Mouse (Mus musculus) CH12.LX (cell line): ENCODE measurements at regions not wholly inside any gene's neighbourhood (a gene's known extent, or its start where the extent isn't known, plus 50 kb on each side); places are given as distances from the start of the nearest gene placed in this dataset.

Experiments
- DNase-seq: peaks from one replicate; pipeline ENCODE4 v3.0.0-alpha.2; 2013; ENCODE audit errors: extremely low read depth
- H3K27ac ChIP-seq: 2 replicates; pipeline ENCODE4 v1.5.1; 2012; ENCODE audit warnings: low read depth, mild to moderate bottlenecking, control low read depth, moderate library complexity; ENCODE audit not compliant: insufficient read depth
- H3K27me3 ChIP-seq: replicated peaks from 2 replicates; pipeline ENCODE3; 2012; ENCODE audit warnings: inconsistent platforms
- H3K36me3 ChIP-seq, 2 experiments: replicated peaks in 1 of 2; 2 replicates each; pipeline versions ENCODE3 to v1.6.1; 2012; ENCODE audit warnings: inconsistent platforms in 1 of 2, low read length in 1 of 2, mild to moderate bottlenecking in 1 of 2, mixed read lengths in 1 of 2, moderate library complexity in 1 of 2; ENCODE audit not compliant: control insufficient read depth in 1 of 2, insufficient read depth in 1 of 2
- H3K4me1 ChIP-seq, 2 experiments: 2 replicates each; pipeline ENCODE4 v1.6.1; 2012; ENCODE audit warnings: inconsistent platforms in 1 of 2, moderate library complexity in 1 of 2; ENCODE audit not compliant: insufficient read depth in 2 of 2, control insufficient read depth in 1 of 2
- H3K4me2 ChIP-seq: 2 replicates; pipeline ENCODE4 v1.6.1; 2012; ENCODE audit warnings: low read depth, mild to moderate bottlenecking, control low read depth; ENCODE audit not compliant: poor library complexity, insufficient read depth, severe bottlenecking
- H3K4me3 ChIP-seq, 3 experiments: fragments of 150-350 bp in 1 of 3; sonication (generic) in 1 of 3; replicated peaks in 1 of 3; 2 replicates each; pipeline versions ENCODE3 to v1.5.1; 2011 to 2012; ENCODE audit warnings: low read depth in 2 of 3, low read length in 2 of 3, mild to moderate bottlenecking in 2 of 3, moderate library complexity in 2 of 3, control low read depth in 1 of 3, improper control_type of control experiment in 1 of 3, inconsistent platforms in 1 of 3, mixed read lengths in 1 of 3; ENCODE audit not compliant: poor library complexity in 1 of 3
- H3K79me2 ChIP-seq: replicated peaks from 2 replicates; pipeline ENCODE4 v1.6.1; 2012; ENCODE audit warnings: mild to moderate bottlenecking, moderate library complexity; ENCODE audit not compliant: control insufficient read depth, poor library complexity, insufficient read depth, severe bottlenecking; ENCODE audit errors: extremely low read depth
- H3K9ac ChIP-seq: 2 replicates; pipeline ENCODE4 v1.6.1; 2012; ENCODE audit warnings: low read depth, mild to moderate bottlenecking, control low read depth, moderate library complexity; ENCODE audit not compliant: insufficient read depth
- H3K9me3 ChIP-seq: replicated peaks from 2 replicates; pipeline ENCODE3; 2012; ENCODE audit warnings: low read length, inconsistent platforms, mixed read lengths
- CHD2 ChIP-seq: IDR thresholded peaks from 2 replicates; pipeline ENCODE4 v1.6.1; 2011; ENCODE audit warnings: low read length, improper control_type of control experiment
- CTCF ChIP-seq, 2 experiments: IDR thresholded peaks in 1 of 2; conservative IDR thresholded peaks in 1 of 2; 2 replicates each; pipeline ENCODE4 v1.5.1; 2011 to 2012; ENCODE audit warnings: low read depth in 2 of 2, low read length in 2 of 2, improper control_type of control experiment in 1 of 2, inconsistent platforms in 1 of 2, mild to moderate bottlenecking in 1 of 2, moderate library complexity in 1 of 2
- E2F4 ChIP-seq: IDR thresholded peaks from 2 replicates; pipeline ENCODE4 v1.6.1; 2011; ENCODE audit warnings: low read depth, low read length, improper control_type of control experiment; ENCODE audit not compliant: insufficient replicate concordance
- ELF1 ChIP-seq: IDR thresholded peaks from 2 replicates; pipeline ENCODE4 v1.6.1; 2014; ENCODE audit warnings: low read depth, mild to moderate bottlenecking, inconsistent platforms, low read length, improper control_type of control experiment
- EP300 ChIP-seq: IDR thresholded peaks from 2 replicates; pipeline ENCODE4 v1.6.1; 2011; ENCODE audit warnings: low read length, improper control_type of control experiment
- ETS1 ChIP-seq: conservative IDR thresholded peaks from 2 replicates; pipeline ENCODE4 v1.6.1; 2012; ENCODE audit warnings: low read depth, mild to moderate bottlenecking, inconsistent platforms, low read length, improper control_type of control experiment, moderate library complexity
- GABPA ChIP-seq: IDR thresholded peaks from 2 replicates; pipeline ENCODE4 v1.6.1; 2012; ENCODE audit warnings: low read depth, low read length, improper control_type of control experiment, inconsistent platforms; ENCODE audit not compliant: insufficient replicate concordance
- HCFC1 ChIP-seq: IDR thresholded peaks from 2 replicates; pipeline ENCODE4 v1.6.1; 2012; ENCODE audit warnings: low read depth, mild to moderate bottlenecking, inconsistent platforms, low read length, improper control_type of control experiment
- IRF4 ChIP-seq: IDR thresholded peaks from 2 replicates; pipeline ENCODE4 v1.6.1; 2014; ENCODE audit warnings: low read depth, mild to moderate bottlenecking, inconsistent platforms, low read length, improper control_type of control experiment
- JUND ChIP-seq: conservative IDR thresholded peaks from 2 replicates; pipeline ENCODE4 v1.6.1; 2011; ENCODE audit warnings: low read depth, low read length, improper control_type of control experiment
- KAT2A ChIP-seq: IDR thresholded peaks from 2 replicates; pipeline ENCODE4 v1.6.1; 2012; ENCODE audit warnings: low read length, improper control_type of control experiment, inconsistent platforms; ENCODE audit not compliant: insufficient replicate concordance
- MAX ChIP-seq: IDR thresholded peaks from 2 replicates; pipeline ENCODE4 v1.6.1; 2011; ENCODE audit warnings: low read length, improper control_type of control experiment
- MAZ ChIP-seq: IDR thresholded peaks from 2 replicates; pipeline ENCODE4 v1.6.1; 2012; ENCODE audit warnings: low read depth, mild to moderate bottlenecking, inconsistent platforms, low read length, improper control_type of control experiment, moderate library complexity
- MEF2A ChIP-seq: IDR thresholded peaks from 2 replicates; pipeline ENCODE4 v1.6.1; 2014; ENCODE audit warnings: low read depth, mild to moderate bottlenecking, inconsistent platforms, low read length, improper control_type of control experiment, borderline replicate concordance
- MXI1 ChIP-seq: IDR thresholded peaks from 2 replicates; pipeline ENCODE4 v1.6.1; 2011; ENCODE audit warnings: mild to moderate bottlenecking, low read depth, low read length, improper control_type of control experiment
- MYC ChIP-seq: IDR thresholded peaks from 2 replicates; pipeline ENCODE4 v1.6.1; 2011; ENCODE audit warnings: low read depth, mild to moderate bottlenecking, improper control_type of control experiment, low read length
- NELFE ChIP-seq: IDR thresholded peaks from 2 replicates; pipeline ENCODE4 v1.6.1; 2011; ENCODE audit warnings: low read depth, low read length, improper control_type of control experiment
- NRF1 ChIP-seq: IDR thresholded peaks from 2 replicates; pipeline ENCODE4 v1.6.1; 2014; ENCODE audit warnings: low read depth, mild to moderate bottlenecking, inconsistent platforms, low read length, improper control_type of control experiment, moderate library complexity
- PAX5 ChIP-seq: IDR thresholded peaks from 2 replicates; pipeline ENCODE4 v1.6.1; 2012; ENCODE audit warnings: low read length, inconsistent platforms, mixed read lengths
- POLR2A ChIP-seq: IDR thresholded peaks from 2 replicates; pipeline ENCODE4 v1.6.1; 2011; ENCODE audit warnings: low read depth, mild to moderate bottlenecking, improper control_type of control experiment, low read length
- RCOR1 ChIP-seq: conservative IDR thresholded peaks from 2 replicates; pipeline ENCODE4 v1.6.1; 2012; ENCODE audit warnings: low read depth, mild to moderate bottlenecking, inconsistent platforms, low read length, improper control_type of control experiment
- SMC3 ChIP-seq: IDR thresholded peaks from 2 replicates; pipeline ENCODE4 v1.6.1; 2011; ENCODE audit warnings: low read depth, low read length, improper control_type of control experiment
- TBP ChIP-seq: conservative IDR thresholded peaks from 2 replicates; pipeline ENCODE4 v1.6.1; 2011; ENCODE audit warnings: low read depth, low read length, improper control_type of control experiment
- TCF12 ChIP-seq: IDR thresholded peaks from 2 replicates; pipeline ENCODE4 v1.6.1; 2014; ENCODE audit warnings: low read depth, mild to moderate bottlenecking, inconsistent platforms, low read length, improper control_type of control experiment
- USF2 ChIP-seq: conservative IDR thresholded peaks from 2 replicates; pipeline ENCODE4 v1.6.1; 2011; ENCODE audit warnings: low read depth, low read length, improper control_type of control experiment
- ZC3H11A ChIP-seq: IDR thresholded peaks from 2 replicates; pipeline ENCODE4 v1.6.1; 2012; ENCODE audit warnings: low read depth, mild to moderate bottlenecking, inconsistent platforms, low read length, improper control_type of control experiment
- ZMIZ1 ChIP-seq: IDR thresholded peaks from 2 replicates; pipeline ENCODE4 v1.6.1; 2012; ENCODE audit warnings: low read depth, mild to moderate bottlenecking, inconsistent platforms, low read length, improper control_type of control experiment
- ZNF384 ChIP-seq: IDR thresholded peaks from 2 replicates; pipeline ENCODE4 v1.6.1; 2012; ENCODE audit warnings: low read depth, low read length, improper control_type of control experiment, inconsistent platforms
- dilution Hi-C: fragments of 300-500 bp; cut with MboI; formaldehyde crosslinking; loops from 2 replicates; pipeline ENCODE4 v1.14.3; 2020; ENCODE audit warnings: low sequenced_read_pairs; ENCODE audit not compliant: extremely low pct_unique_long_range_greater_than_20kb, extremely low pct_ligation_motif_present
- in situ Hi-C: fragments of 300-500 bp; cut with MboI; formaldehyde crosslinking; loops from 3 replicates; pipeline ENCODE4 v1.14.3; 2019; ENCODE audit warnings: low sequenced_read_pairs, low pct_ligation_motif_present, low pct_unique_long_range_greater_than_20kb, mixed read lengths

GRCm38 (mm10) chr4:5301461-5301860 lies 508.3 kb upstream of the Impad1 start:
- dilution Hi-C loops (no loop called here), in situ Hi-C loops (no loop called here)
- no peaks in the 10 kb centered on the region for H3K79me2 ChIP-seq
- H3K9me3 ChIP-seq, result no peaks in the 10 kb centered on the region
- H3K27me3 ChIP-seq, result no peaks in the 10 kb centered on the region
- no peaks in the 10 kb centered on the region for H3K4me1 ChIP-seq
- no peak overlapping the region for H3K4me2 ChIP-seq
- H3K9ac ChIP-seq, result no peak overlapping the region
- no peak overlapping the region for H3K4me3 ChIP-seq
- H3K27ac ChIP-seq, result no peak overlapping the region
- TF ChIP-seq NELFE (no peak), MYC (no peak), MAX (no peak), ZC3H11A (no peak), PAX5 (no peak), ZNF384 (no peak), SMC3 (no peak), IRF4 (no peak), TBP (no peak), HCFC1 (no peak), POLR2A (no peak), ETS1 (no peak)
- H3K36me3 ChIP-seq, result no peaks in the 10 kb centered on the region
- DNase-seq, result no peak

GRCm38 (mm10) chr4:5301017-5301416 lies 507.9 kb upstream of the Impad1 start:
- DNase-seq, result no peak
- no peak overlapping the region for H3K27ac ChIP-seq
- no peaks in the 10 kb centered on the region for H3K4me1 ChIP-seq
- H3K36me3 ChIP-seq, result no peaks in the 10 kb centered on the region
- H3K4me2 ChIP-seq, result no peak overlapping the region
- no peaks in the 10 kb centered on the region for H3K79me2 ChIP-seq
- no peak for TF ChIP-seq RCOR1
- TF ChIP-seq ETS1, result no peak
- TF ChIP-seq GABPA, result no peak
- TF ChIP-seq, all 38 proteins: peak for 0
- Histone ChIP-seq H3K4me3 (no peak overlapping the region), H3K27me3 (no peaks in the 10 kb centered on the region), H3K9ac (no peak overlapping the region), H3K9me3 (no peaks in the 10 kb centered on the region)
- in situ Hi-C loops (no loop called here), dilution Hi-C loops (no loop called here)

DNA sequence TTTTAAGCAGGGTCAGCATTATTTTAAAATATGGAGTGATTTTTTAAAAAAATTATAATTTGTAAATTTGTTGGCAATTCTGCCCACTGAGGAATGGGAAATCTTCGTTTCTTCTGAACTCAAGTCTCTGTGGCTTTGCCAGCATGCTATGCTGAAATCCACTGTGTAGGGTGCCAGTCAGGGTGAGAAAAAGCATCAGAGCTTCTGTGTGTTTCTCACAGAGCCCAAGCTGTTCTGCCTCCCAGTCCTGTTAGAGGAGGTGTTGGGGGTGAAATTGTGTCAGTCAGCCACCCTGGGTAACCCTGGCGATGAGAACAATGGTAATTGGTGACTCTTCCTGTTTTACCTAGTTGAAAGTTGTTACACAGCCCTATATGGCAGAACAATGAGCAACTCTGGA lies 506.1 kb upstream of the Impad1 start:
- Histone ChIP-seq H3K4me2 (no peak overlapping the region), H3K4me3 (no peak overlapping the region), H3K36me3 (no peaks in the 10 kb centered on the region)
- TF ChIP-seq KAT2A (no peak), NRF1 (no peak), TCF12 (no peak), TBP (no peak), CTCF (conservative IDR thresholded peaks at IDR 0.05 in 1 of 2, IDR thresholded peaks at IDR 0.05 in 1 of 2; ENCODE audit: low read depth in 2 of 2, low read length in 2 of 2) (no peak), JUND (no peak), ELF1 (no peak), MAZ (no peak), ZMIZ1 (no peak), E2F4 (no peak), MXI1 (no peak), EP300 (no peak), USF2 (no peak), MEF2A (no peak), ZC3H11A (no peak), PAX5 (no peak), CHD2 (no peak)
- TF ChIP-seq, all 38 proteins: peak for 0
- no peaks in the 10 kb centered on the region for H3K4me1 ChIP-seq
- DNase-seq, result no peak
- no peak overlapping the region for H3K27ac ChIP-seq
- no peaks in the 10 kb centered on the region for H3K79me2 ChIP-seq
- dilution Hi-C loops (no loop called here), in situ Hi-C loops (no loop called here)
- no peaks in the 10 kb centered on the region for H3K9me3 ChIP-seq
- no peaks in the 10 kb centered on the region for H3K27me3 ChIP-seq
- no peak overlapping the region for H3K9ac ChIP-seq
